Mouse (Mus musculus) kidney, adult 2 months (tissue): ENCODE measurements around the gene Ipo7. TPM values are rescaled to one million over a fixed set of nuclear protein-coding genes. Genes with fewer than 3 reads are reported as not detected.
A peak's percentile ranks its signal among the peaks of the same experiment; 100 is the strongest.
"Not testable (repeated sequence)": the region's sequence is repeated elsewhere in the genome, so short reads cannot be mapped to it uniquely, and the experiment has no call there.

Experiments used
- DNase-seq: peaks from one replicate; pipeline ENCODE4 v3.0.0; 2021
- H3K27ac ChIP-seq: fragments of 200-500 bp; 2 replicates; pipeline ENCODE4 v1.5.1; 2012; ENCODE audit warnings: low read depth, low read length, control low read depth, inconsistent platforms; ENCODE audit not compliant: insufficient read depth
- H3K27me3 ChIP-seq: fragments of 200-500 bp; replicated peaks from 2 replicates; pipeline ENCODE4 v1.6.1; 2012; ENCODE audit warnings: mild to moderate bottlenecking, moderate library complexity, low read length, inconsistent platforms; ENCODE audit not compliant: control insufficient read depth, insufficient read depth
- H3K36me3 ChIP-seq: fragments of 200-500 bp; 2 replicates; pipeline ENCODE4 v1.6.1; 2012; ENCODE audit warnings: mild to moderate bottlenecking, moderate library complexity, low read length, inconsistent platforms; ENCODE audit not compliant: control insufficient read depth, insufficient read depth
- H3K4me1 ChIP-seq: fragments of 200-500 bp; 2 replicates; pipeline ENCODE4 v1.6.1; 2011; ENCODE audit warnings: low read length; ENCODE audit not compliant: control insufficient read depth, insufficient read depth
- H3K4me3 ChIP-seq: fragments of 200-500 bp; 2 replicates; pipeline ENCODE4 v1.5.1; 2011; ENCODE audit warnings: mild to moderate bottlenecking, low read depth, low read length, control low read depth; ENCODE audit not compliant: insufficient read depth
- CTCF ChIP-seq: fragments of 200-500 bp; conservative IDR thresholded peaks from 2 replicates; pipeline ENCODE4 v1.5.1; 2011; ENCODE audit warnings: low read depth, mild to moderate bottlenecking, control low read depth, low read length, moderate library complexity, mixed read lengths; ENCODE audit not compliant: insufficient read depth, insufficient read length
- POLR2A ChIP-seq: fragments of 200-500 bp; IDR thresholded peaks from one replicate; pipeline ENCODE4 v1.6.1; 2011; ENCODE audit warnings: low read depth, low read length, control low read depth
- WGBS: fragments of 180-500 bp; shearing (Covaris S2); methylation state at CpG from one replicate; pipeline ENCODE4 v1.1.7; 2018; 5-methylcytosine and 5-hydroxymethylcytosine counted together
- polyA plus RNA-seq: library from polyadenylated mRNA; depleted of rRNA; stranded (reverse); fragments of >200 nt; gene quantifications from 2 replicates; pipeline ENCODE4 v1.2.3, GENCODE M21; 2012; rRNA removed

Gene Ipo7
- polyA plus RNA-seq, result 17.9 and 22.3 TPM in 2 replicates

GRCm38 (mm10) chr7:110018117-110018630 is at the start of gene Ipo7:
Gene Ipo7, plus strand, starts transcription at chr7:110018274.
- WGBS, result under 1% methylated on average over 48 of the region's 48 CpGs
- H3K27me3 ChIP-seq, result no peaks in the 10 kb centered on the region
- no peaks in the 10 kb centered on the region for H3K36me3 ChIP-seq
- H3K4me3 ChIP-seq, result peak within 1 kb of the TSS; percentile 93
- H3K27ac ChIP-seq, result peak within 1 kb of the TSS; percentile 71
- H3K4me1 ChIP-seq, result peaks cover 5% of the 10 kb centered on the region; the same call in 1 of the 2 replicates
- TF ChIP-seq CTCF (no peak), POLR2A (peak; percentile 82)
- peak; percentile 96 for DNase-seq

GRCm38 (mm10) chr7:109968924-109969450 is 49.1 kb upstream of the Ipo7 start:
- no peaks in the 10 kb centered on the region for H3K27me3 ChIP-seq
- H3K4me1 ChIP-seq, result no peaks in the 10 kb centered on the region
- no peaks in the 10 kb centered on the region for H3K36me3 ChIP-seq
- no peak overlapping the region for H3K4me3 ChIP-seq
- H3K27ac ChIP-seq, result no peak overlapping the region
- TF ChIP-seq POLR2A, result no peak
- TF ChIP-seq CTCF, result no peak
- WGBS, result 0% methylated on average over 2 of the region's 2 CpGs
- DNase-seq, result peak; percentile 34

GRCm38 (mm10) chr7:109969542-109969941 is 48.5 kb upstream of the Ipo7 start:
- TF ChIP-seq POLR2A (no peak), CTCF (no peak)
- Histone ChIP-seq H3K27me3 (no peaks in the 10 kb centered on the region), H3K4me1 (no peaks in the 10 kb centered on the region), H3K4me3 (no peak overlapping the region), H3K36me3 (no peaks in the 10 kb centered on the region), H3K27ac (no peak overlapping the region)
- DNase-seq, result no peak

GRCm38 (mm10) chr7:109975966-109976715 is 41.9 kb upstream of the Ipo7 start:
- no peak for DNase-seq
- Histone ChIP-seq H3K4me1 (no peaks in the 10 kb centered on the region), H3K4me3 (no peak overlapping the region), H3K36me3 (peaks cover 6% of the 10 kb centered on the region), H3K27me3 (no peaks in the 10 kb centered on the region), H3K27ac (no peak overlapping the region)
- WGBS, result 89% methylated on average over 6 of the region's 6 CpGs
- TF ChIP-seq POLR2A (no peak), CTCF (no peak)

- peak; percentile 35 for TF ChIP-seq CTCF
- H3K36me3 ChIP-seq, result not testable (repeated sequence)
Observed at GRCm38 (mm10) chr7:109977131-109977530, 40.9 kb upstream of the Ipo7 start.

GRCm38 (mm10) chr7:109984608-109985007 is 33.5 kb upstream of the Ipo7 start:
- 64% methylated on average over 5 of the region's 5 CpGs for WGBS
- not testable (repeated sequence) for H3K36me3 ChIP-seq, H3K4me3 ChIP-seq, H3K27me3 ChIP-seq, H3K27ac ChIP-seq, H3K4me1 ChIP-seq, DNase-seq

More at GRCm38 (mm10) chr7:109977131-109977530, 40.9 kb upstream of the Ipo7 start:
- WGBS, result 60% methylated on average over 5 of the region's 5 CpGs
- not testable (repeated sequence) for H3K27me3 ChIP-seq, H3K27ac ChIP-seq, H3K4me3 ChIP-seq, H3K4me1 ChIP-seq
- peak; percentile 42 for DNase-seq

GRCm38 (mm10) chr7:109985661-109986132 is 32.4 kb upstream of the Ipo7 start:
- Histone ChIP-seq H3K27me3 (no peaks in the 10 kb centered on the region), H3K36me3 (peaks cover 3% of the 10 kb centered on the region; the same call in 1 of the 2 replicates), H3K4me3 (peak overlapping the region; percentile 66), H3K27ac (0 out of 2 replicates have a peak overlapping the region, but pooled peaks have one; percentile 28), H3K4me1 (no peaks in the 10 kb centered on the region; the same call in 1 of the 2 replicates)
- peak; percentile 41 for DNase-seq
- WGBS, result under 1% methylated on average over 27 of the region's 27 CpGs
- TF ChIP-seq POLR2A (no peak), CTCF (no peak)
